Mouse (Mus musculus) monocyte, adult 5-6 weeks (primary cell): Measurements from ENCODE around the gene Trim7. TPM values are rescaled to one million over a fixed set of nuclear protein-coding genes. Genes with fewer than 3 reads are reported as not detected.
"Not testable (repeated sequence)": the region's sequence is repeated elsewhere in the genome, so short reads cannot be mapped to it uniquely, and the experiment has no call there.

Source experiments
- ATAC-seq: fragments of 153-309, 156-312 bp; replicated peaks from 2 replicates; pipeline ENCODE4 v1.8.0; 2017; ENCODE audit warnings: mild to moderate bottlenecking; ENCODE audit not compliant: low TSS enrichment, insufficient number of reproducible peaks, severe bottlenecking, poor library complexity, low FRiP score
- total RNA-seq: library from RNA; stranded (forward); fragments of 200-1000, 200-491, 200-594 nt; gene quantifications from 3 replicates; pipeline ENCODE4 v1.2.3, GENCODE M21; 2017

Trim7 gene
- total RNA-seq, 1 experiment from 2014 or later: 15.5 TPM

DNA sequence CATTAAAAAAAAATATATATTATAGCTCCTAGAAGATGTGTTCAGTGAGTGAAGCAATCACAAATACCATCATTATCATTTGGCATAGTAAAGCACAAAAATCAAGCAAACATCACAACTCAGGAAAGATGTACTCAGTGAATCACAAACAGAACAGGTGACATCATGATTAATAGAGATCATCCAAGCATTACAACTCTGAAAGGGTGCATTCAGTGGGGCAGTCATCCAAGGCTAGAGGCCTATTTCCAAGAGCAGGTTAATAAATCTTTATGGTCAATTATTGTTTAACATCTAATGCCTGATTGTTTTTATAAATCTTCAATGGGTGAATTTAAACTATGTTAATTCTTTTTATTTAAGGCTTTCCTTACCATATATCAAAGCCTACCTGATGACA is 14.9 kb downstream of the Trim7 start:
- ATAC-seq: no peak

DNA sequence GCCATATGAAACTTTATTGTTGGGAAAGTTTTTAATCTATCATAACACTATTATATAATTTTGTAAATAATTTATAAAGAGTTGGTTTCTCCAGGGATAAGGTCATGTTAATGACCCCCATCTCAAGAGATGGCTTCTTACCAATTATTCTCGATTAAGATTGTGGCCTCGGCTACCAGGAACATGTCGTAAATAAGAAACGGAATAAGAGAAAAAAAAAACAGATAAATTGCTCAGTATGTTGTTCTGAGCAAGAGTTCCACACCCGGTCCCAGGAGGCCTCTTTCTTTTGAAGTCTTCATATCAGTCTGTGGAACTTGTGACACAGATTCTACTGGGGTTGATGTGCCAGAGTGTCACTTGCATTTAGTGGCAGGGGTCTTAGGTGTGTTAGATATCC is 15.3 kb downstream of the Trim7 start:
- ATAC-seq: no peak

DNA sequence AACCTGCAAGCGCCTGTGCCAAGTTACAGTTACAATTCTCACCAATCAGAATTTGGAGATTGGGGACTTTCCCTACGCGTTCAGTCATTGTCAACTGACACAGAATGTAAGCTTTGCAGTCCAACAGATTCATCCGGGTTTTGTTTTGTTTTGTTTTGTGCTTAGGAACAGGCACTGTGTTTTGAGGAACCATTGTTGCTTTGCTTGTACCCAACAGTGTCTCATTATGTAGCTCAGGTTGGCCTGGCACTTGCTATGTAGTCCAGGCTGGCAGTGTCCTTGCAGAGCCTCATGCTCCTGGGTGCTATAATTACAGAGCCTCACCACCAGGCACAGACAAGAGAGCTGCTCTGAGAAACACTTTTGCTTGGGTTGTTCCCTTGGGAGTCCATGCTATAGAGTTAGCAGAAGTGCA is 16.4 kb downstream of the Trim7 start:
- no peak for ATAC-seq

DNA sequence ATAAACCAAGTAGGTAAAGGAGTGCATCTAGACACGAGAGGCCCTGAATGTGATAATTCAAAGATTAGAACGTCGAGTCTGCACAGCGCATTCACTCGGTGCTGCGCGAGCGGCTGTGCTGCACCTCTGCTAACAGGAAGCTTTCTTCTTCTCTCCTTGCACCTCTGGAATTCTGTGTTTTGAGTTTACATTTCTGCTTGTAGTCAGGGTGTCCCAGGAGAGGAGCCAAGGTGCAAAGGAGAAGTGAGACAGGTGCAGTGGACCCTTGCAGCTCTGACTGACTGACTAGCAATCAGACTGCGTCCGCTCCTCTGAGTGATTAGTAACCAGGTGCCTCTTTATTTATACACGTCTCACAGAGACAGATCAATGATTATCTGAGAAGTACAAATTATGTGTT is 17.3 kb downstream of the Trim7 start:
- no peak for ATAC-seq

DNA sequence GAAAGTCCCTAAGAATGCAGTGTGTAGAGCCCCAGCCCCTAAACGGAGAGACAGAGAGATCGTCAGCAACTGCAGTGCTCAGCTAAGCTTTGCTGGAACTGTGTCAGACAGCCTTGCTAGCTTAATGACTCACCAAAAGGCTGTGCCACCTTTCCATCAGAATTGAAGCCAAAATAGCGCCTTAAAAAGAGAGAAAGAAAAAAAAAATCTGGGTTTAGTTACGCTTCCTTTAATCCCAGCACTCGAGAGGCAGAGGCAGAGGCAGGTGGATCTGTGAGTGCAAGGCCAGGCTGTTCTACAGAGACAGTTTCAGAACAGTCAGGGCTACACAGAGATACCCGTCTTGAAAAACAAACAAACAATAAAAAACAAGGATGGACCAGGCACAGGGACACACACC is 18.4 kb downstream of the Trim7 start:
- no peak for ATAC-seq

DNA sequence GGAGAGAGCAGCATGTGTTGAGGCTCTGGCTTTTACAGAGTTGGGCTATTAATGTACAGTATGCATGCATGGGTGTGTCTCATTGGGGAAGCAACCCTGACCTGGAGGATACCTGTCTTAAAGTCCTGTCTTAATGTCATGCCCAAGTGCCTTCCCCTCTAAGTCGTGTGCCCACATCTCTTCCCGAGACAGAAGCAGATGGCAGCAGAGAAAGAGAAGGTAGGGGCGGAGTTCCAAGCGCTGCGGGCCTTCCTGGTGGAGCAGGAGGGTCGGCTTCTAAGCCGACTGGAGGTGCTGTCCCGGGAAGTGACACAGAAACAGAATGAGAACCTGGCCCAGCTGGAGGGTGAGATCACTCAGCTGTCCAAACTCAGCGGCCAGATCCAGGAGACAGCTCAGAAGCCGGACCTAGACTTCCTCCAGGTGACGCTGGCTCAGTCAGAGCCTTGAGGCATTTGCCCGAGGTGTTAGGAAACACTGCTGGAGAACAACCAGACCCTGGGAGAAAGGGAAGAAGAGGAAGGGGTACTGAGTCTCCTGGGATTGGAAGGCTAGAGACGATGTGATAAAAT is 19.4 kb downstream of the Trim7 start:
- ATAC-seq: no peak

DNA sequence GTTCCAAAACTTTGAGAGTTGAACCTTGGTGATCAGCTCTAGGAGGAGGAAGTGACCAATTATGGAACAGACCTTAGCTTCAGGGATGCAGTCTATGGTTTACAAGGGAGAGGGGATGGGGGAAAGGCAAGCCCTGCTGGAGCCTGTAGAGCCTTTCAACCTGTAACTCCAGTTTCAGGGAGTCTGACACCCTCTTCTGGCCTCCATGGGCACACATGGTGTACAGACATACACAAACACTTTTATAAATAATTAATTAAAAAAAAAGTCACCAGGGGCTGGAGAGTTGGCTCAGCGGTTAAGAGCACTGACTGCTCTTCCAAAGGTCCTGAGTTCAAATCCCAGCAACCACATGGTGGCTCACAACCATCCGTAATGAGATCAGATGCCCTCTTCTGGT is 20.4 kb downstream of the Trim7 start:
- not testable (repeated sequence) for ATAC-seq

DNA sequence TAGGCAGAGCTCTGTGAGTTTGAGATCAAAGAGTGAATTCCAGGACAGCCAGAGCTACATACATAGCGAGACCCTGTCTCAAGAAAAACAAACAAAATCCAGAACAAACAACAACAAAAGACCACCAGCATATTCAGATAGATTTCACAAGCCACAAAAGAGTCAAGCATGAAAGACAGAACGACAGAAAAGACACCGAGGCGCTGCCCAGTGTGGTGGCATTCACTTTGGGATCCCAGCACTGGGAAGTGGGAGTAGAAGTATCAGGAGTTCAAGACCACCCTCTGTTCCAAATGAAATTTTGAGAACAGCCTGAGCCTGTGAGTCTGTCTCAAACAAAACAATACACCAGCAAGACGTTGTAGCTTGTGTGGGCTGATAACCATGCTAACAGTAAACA is 20.9 kb downstream of the Trim7 start:
- no peak for ATAC-seq

DNA sequence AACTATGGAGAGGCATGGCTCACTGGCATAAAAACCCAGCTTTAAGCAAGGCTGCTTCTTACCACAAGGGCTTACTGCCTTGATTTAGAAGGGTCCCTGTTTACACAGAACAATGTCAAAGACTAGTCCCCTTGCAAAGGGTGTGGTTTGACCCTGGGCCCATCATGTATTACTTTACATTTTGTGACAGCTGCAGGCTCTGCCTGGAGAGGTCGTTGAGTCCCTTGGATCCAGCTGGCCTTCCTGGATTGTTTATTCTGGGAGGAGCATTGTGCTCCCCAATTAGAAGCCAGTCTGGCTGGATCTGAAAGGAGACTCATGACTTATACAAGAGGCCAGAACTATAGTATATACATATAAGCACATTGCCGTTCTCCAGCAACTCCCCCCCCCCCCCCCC is 24.3 kb downstream of the Trim7 start:
- ATAC-seq: no peak

DNA sequence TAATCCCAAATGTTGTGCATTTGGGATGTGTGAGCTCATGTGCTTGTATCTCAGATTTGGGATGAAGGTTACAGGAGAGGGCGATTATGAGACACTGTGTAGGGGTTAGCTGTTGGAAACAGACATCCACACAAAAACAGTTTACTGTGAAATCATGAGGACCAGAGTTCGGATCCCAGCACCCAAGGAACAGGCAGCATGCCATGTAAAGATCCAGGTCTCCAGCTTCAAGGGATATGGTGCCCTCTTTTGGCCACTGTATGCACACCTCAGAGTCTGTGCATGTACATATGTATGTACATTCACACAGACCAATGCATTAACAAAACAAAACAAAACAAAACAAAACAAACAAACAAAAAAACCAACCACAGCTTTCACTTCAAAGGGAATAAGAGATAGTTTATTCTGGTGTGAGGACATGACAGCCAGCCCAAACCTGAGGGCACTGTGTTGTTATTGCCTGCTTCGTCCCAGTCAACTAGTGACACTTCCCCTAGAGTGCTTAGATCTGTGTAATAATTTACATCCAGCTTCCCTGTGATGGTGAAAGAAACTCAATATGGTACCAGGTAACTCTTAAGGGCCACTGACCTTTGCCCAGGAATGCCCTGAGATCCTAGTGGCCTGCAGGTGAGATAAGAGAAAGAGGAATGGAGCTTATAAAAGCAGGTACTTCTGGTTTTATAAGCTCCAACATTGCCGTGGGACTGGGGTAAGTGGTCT is 25.5 kb downstream of the Trim7 start:
- ATAC-seq: no peak

DNA sequence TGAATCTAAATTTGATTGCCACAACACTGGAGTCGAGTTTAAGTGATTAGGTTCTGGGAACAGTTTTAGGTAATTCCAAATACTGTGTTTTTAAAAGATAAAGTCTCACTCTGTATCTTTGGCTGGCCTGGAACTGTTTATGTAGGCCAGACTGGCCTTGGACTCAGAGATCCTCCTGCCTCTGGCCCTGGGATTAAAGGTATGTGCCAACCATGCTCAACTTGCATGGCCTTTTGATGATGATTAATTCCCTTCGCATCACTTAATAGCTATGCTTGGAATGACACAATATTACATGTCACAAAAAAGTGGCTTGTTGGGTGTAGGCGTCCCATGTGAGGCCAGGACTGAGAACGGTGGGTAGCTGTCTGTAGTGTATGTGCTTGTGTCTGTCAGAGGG is 26.2 kb downstream of the Trim7 start:
- ATAC-seq: no peak

DNA sequence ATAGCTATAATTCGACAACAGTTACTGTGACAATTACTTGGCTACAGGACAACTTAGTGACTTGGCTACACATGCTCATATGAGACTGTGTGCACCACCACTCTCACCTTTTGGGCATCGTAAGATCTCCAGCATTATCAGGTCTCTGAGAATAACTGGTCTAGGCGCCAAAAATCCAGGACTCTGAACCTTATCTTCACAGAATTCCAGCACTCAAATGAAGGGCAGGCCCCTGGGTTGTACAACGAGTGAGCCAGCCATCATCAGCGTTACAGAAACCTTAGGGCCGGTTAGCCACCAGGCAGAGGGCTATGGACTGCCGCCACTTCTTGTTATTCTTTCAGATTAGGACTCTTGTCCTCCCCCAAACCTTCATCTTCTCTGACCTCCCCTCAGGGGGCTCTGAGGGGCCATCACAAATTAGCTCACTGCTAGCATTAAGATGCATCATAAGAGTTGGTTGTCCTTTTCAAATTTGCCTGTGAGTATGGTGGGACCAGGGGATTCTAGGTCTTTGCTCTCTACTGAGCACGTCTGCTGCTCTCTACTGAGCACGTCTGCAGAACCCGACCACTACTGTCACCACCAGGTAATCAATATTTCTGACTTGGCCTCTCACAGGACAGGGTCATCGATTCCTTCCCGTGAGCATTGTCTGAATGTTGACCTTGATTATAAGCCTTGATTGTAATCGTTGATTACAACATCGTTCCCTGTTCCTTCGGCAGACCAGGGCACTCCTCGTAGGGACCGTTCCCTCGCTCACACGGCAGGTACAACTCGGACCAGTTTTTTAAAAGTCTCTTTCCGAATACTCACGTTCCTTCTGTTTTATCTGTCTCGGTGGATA is 26.9 kb downstream of the Trim7 start:
- no peak for ATAC-seq

DNA sequence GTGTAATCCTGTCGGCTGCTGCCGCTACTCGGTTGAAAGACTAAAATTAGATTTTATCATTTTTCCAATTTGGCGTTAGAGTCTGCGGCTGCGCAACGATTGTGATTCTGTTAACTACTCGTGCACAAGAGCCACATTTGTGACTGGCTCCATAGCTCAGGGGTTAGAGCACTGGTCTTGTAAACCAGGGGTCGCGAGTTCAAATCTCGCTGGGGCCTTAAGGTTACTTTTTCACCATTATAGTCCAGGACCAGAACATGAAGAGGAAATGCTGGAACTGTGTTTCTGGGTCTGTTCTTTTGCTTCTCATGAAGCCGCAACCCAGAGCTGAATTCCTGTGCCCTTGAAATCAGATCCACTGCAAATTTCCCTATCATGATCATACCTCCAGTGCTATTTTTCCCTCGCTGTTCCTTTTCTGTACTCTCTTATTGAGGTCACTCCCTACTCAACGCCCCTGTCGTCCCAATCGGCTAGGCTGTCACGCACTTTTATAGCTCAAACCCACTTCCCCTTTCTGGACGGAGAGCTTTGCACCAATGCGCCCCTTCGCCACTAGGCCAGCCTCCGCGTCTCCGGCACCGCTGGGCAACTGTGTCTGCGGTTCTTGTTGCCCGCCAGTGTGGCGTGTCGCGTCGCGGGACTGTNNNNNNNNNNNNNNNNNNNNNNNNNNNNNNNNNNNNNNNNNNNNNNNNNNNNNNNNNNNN is 27.7 kb downstream of the Trim7 start:
- peak; percentile 63 for ATAC-seq

DNA sequence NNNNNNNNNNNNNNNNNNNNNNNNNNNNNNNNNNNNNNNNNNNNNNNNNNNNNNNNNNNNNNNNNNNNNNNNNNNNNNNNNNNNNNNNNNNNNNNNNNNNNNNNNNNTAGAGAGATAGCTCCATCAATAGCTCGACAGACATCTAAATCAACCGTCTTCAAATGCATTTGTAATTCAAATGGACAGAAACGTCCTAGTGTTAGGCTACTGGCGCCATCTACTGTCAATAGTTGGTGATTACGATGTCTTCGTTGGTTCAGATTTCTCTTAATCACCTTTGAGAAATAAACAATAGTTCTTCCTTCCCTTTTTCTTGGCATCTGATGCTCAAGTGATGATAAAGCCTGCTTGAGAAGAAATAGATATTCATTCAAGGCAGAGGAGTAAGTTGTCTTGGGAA is 33.1 kb downstream of the Trim7 start:
- 0 out of 2 replicates have a peak, but pooled peaks have one; percentile 18 for ATAC-seq

DNA sequence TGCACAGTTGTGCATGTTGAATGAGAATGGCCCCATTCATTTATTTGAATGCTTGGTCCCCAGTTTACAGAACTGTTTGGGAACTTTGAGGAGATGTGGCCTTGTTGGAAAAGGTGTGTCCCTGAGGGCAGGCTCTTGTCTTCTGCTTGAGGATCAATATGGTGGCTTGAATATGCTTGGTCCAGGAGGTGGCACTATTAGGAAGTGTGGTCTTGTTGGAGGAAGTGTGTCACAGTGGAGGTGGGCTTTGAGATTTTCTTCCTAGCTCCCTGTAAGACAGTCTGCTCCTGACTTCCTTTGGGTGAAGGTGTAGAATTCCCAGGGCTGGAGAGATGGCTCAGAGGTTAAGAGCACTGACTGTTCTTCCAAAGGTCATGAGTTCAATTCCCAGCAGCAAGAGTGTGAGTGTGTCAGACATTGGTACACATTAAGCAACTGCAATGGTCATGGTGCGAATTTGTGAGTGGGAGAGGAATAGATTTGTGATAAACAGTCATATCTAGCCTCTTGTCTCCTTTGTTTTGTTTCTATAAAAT is 36.9 kb downstream of the Trim7 start:
- no peak for ATAC-seq

DNA sequence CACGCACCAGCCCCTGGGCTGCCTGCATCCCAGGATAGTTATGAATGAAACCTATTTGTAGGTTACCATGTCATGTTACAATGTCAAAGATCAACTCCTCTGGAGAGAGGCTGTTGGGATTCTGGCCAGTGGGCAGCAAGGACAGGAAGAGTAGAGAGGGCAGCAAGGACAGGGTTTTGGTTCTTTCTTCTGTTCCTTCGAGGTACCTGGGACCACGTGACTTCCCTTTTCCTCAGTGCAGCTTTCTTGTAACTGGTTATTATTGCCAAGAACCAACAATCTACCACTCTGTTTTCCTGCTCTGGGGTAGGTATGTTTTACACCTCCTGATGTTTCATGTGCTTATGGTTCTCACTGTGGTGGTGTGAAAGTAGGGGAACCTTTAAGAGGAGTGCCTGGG is 37.9 kb downstream of the Trim7 start:
- no peak for ATAC-seq

DNA sequence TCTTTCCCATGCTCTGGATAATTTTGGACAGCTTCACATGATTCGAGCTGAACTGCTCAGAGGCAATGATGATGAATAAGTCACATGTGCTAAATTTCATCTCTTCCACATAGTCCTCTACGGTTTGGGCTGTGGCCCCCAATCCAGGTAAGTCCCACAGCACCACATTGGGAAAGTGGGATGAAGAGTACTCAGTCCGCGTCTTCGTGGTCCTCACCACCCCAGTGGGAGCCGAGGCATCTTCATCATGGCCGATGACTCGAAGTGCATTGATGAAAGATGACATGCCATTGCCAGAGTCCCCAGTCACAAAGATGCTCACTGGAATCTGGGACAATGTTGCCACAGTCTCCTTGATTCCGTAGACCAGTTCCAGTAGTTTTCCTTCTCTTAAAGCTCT is 40.5 kb downstream of the Trim7 start:
- ATAC-seq: no peak

DNA sequence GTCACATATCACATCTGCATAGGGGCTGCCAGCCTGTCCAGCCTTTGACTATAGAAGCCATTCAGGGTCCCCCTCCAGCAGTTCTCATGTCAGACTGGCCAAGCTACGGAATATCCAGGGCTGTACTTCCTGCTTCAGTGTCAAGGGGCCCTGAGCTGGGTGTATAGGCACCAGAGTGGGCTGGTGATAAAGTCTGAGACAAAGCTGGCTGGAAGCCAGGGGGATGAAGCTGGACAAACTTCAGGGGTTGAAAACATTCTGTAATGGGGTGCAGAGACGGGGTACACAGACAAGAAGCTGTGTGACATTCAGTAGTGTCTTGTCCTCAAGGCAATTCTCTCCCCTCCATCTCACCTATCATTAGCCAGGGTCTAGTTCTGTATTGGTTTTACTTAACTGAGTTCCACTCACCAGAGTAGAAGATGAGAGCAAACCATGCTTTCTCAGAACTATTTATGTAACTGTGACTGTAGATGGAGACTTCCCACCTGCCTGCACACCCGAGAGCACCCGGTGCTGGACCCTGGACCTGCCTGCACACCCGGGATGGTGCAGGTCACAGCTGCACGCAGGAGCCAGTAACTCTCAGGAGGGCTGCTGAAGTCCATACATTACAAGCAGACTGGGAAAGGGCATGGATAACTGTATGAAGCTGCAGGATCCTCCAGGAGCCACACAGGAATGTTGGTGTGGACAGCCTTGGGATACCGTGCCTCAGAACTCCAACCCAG is 43.6 kb downstream of the Trim7 start:
- no peak for ATAC-seq
